Mouse (Mus musculus): Measurements from ENCODE around the gene Plek2.

GRCm38 (mm10) chr12:78868115-78868514, 38.6 kb downstream of the Plek2 start:
- TF ChIP-seq CTCF (conservative IDR thresholded peaks at IDR 0.05; ENCODE audit: insufficient read depth, insufficient read length, low read depth, low read length) = no peak
- no peak for TF ChIP-seq POLR2A (IDR thresholded peaks at IDR 0.05; ENCODE audit: low read depth, low read length)
